Mouse (Mus musculus): Measurements from ENCODE around the gene Zfp422. TPM values are rescaled to one million over a fixed set of nuclear protein-coding genes. Genes with fewer than 3 reads are reported as not detected.
A peak's percentile ranks its signal among the peaks of the same experiment; 100 is the strongest.

Zfp422 gene
- 95.4 and 97.7 TPM in 2 replicates for polyA plus RNA-seq (2016; fragmentation: Nextera tagmentation; extraction: Ambion mirVana)

GRCm38 (mm10) chr6:116628539-116629171 is at the start of gene Zfp422:
TSS of gene Zfp422 (minus strand) at chr6:116628999.
- peak; percentile 87 for ATAC-seq (ENCODE audit: insufficient number of reproducible peaks, low FRiP score)
- H3K27ac ChIP-seq (ENCODE audit: poor library complexity, severe bottlenecking): peak within 1 kb of the TSS; percentile 83
- peak within 1 kb of the TSS; percentile 83 for H3K4me3 ChIP-seq
- H3K27me3 ChIP-seq (replicated peaks): no peaks in the 10 kb centered on the region
- peak within 1 kb of the TSS; percentile 94 for H3K9ac ChIP-seq
- 0 out of 2 replicates have a peak, but pooled peaks cover 2% of the 10 kb centered on the region for H3K4me1 ChIP-seq (replicated peaks)
- peaks cover 26% of the 10 kb centered on the region for H3K36me3 ChIP-seq
- H3K9me3 ChIP-seq (replicated peaks): no peaks in the 10 kb centered on the region
- peak within 1 kb of the TSS; percentile 81 for H3K4me2 ChIP-seq
- WGBS: under 1% methylated on average over 56 of the region's 56 CpGs

GRCm38 (mm10) chr6:116677321-116677720 is 48.5 kb upstream of the Zfp422 start:
- Histone ChIP-seq H3K4me1 (replicated peaks) (peaks cover 55% of the 10 kb centered on the region), H3K27ac (ENCODE audit: poor library complexity, severe bottlenecking) (no peak overlapping the region), H3K4me3 (no peak overlapping the region), H3K36me3 (no peaks in the 10 kb centered on the region), H3K4me2 (no peak overlapping the region), H3K9ac (no peak overlapping the region), H3K27me3 (replicated peaks) (0 out of 2 replicates have a peak, but pooled peaks cover 3% of the 10 kb centered on the region), H3K9me3 (replicated peaks) (no peaks in the 10 kb centered on the region)
- no peak for ATAC-seq (ENCODE audit: insufficient number of reproducible peaks, low FRiP score)
- WGBS: 56% methylated on average over 6 of the region's 6 CpGs

- no peak for ATAC-seq (ENCODE audit: insufficient number of reproducible peaks, low FRiP score)
- 31% methylated on average over 10 of the region's 10 CpGs for WGBS
- no peaks in the 10 kb centered on the region for H3K9me3 ChIP-seq (replicated peaks)
- no peaks in the 10 kb centered on the region for H3K36me3 ChIP-seq
- H3K4me1 ChIP-seq (replicated peaks): peaks cover 60% of the 10 kb centered on the region
- no peak overlapping the region for H3K4me3 ChIP-seq
- H3K27me3 ChIP-seq (replicated peaks): 0 out of 2 replicates have a peak, but pooled peaks cover 9% of the 10 kb centered on the region
- H3K27ac ChIP-seq (ENCODE audit: poor library complexity, severe bottlenecking): no peak overlapping the region
- H3K9ac ChIP-seq: no peak overlapping the region
- H3K4me2 ChIP-seq: no peak overlapping the region
Measured at GRCm38 (mm10) chr6:116676355-116676913, 47.6 kb upstream of the Zfp422 start.

DNA sequence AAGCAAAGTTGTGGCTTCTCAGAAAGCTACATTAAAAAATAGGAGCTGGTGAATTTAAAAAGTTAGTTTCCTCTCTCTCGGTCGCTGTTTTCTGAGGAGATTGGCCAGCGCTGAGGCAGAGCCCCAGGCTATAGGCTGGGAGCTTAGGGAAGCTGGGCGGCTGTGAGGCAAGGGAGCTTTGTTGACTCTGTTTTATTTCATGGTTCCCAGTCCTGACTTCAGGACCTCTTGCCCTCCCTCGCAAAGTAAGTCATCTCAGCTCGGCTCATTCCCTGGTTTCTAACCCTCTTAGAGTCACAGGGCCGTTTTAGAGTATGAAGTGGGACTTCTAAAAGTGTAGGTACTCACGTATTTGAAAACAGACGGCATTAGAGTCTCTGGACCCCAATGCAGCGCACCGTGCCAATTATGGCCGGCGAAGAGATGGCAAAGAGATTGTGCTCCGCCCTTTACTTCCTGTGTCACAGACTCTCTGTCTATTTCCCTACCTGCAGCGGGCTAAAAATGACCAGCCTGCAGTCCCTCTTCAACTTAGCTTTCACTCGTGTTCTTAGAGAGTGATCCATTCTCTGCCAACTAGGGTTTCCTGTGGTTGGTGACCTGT is 45.6 kb upstream of the Zfp422 start:
- peak overlapping the region; percentile 67 for H3K9ac ChIP-seq
- no peaks in the 10 kb centered on the region for H3K36me3 ChIP-seq
- 26% methylated on average over 16 of the region's 16 CpGs for WGBS
- H3K27me3 ChIP-seq (replicated peaks): 0 out of 2 replicates have a peak, but pooled peaks cover 21% of the 10 kb centered on the region
- peak overlapping the region; percentile 56; the same call in 1 of the 2 replicates for H3K27ac ChIP-seq (ENCODE audit: poor library complexity, severe bottlenecking)
- H3K4me2 ChIP-seq: peak overlapping the region; percentile 91
- H3K9me3 ChIP-seq (replicated peaks): no peaks in the 10 kb centered on the region
- peaks cover 55% of the 10 kb centered on the region for H3K4me1 ChIP-seq (replicated peaks)
- no peak for ATAC-seq (ENCODE audit: insufficient number of reproducible peaks, low FRiP score)
- H3K4me3 ChIP-seq: peak overlapping the region; percentile 57

- 0 out of 2 replicates have a peak, but pooled peaks cover 21% of the 10 kb centered on the region for H3K27me3 ChIP-seq (replicated peaks)
- peak within 1 kb of the TSS; percentile 56; the same call in 1 of the 2 replicates for H3K27ac ChIP-seq (ENCODE audit: poor library complexity, severe bottlenecking)
- H3K4me1 ChIP-seq (replicated peaks): peaks cover 52% of the 10 kb centered on the region
- H3K9ac ChIP-seq: peak within 1 kb of the TSS; percentile 67
- no peaks in the 10 kb centered on the region for H3K9me3 ChIP-seq (replicated peaks)
- H3K4me3 ChIP-seq: peak within 1 kb of the TSS; percentile 57
- H3K36me3 ChIP-seq: no peaks in the 10 kb centered on the region
- peak within 1 kb of the TSS; percentile 91 for H3K4me2 ChIP-seq
- peak; percentile 82 for ATAC-seq (ENCODE audit: insufficient number of reproducible peaks, low FRiP score)
- WGBS: under 1% methylated on average over 44 of the region's 44 CpGs
Measured at GRCm38 (mm10) chr6:116673471-116674282, 44.9 kb upstream of the Zfp422 start, which contains the start of gene Rassf4. TSS of gene Rassf4 (minus strand) at chr6:116673952.

DNA sequence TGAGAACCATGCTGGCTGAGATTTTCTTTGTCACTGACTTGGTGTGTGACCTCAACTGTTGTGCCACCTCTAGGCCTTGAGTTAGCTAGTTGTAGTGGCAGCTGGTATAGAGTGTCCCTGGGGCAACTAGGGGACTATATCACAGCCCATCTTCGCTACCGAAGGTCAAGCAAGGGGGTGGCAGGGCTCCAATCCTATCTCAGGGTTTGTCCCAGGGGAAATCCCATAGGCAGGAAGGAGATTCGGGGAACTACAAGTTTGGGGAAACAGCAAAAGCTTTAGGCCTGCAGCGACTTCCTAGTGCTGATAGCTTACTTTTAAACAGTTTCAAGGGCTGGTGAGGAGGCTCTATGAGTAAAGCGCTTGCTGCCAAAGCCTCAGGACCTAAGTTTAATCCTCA is 43.5 kb upstream of the Zfp422 start:
- no peak for ATAC-seq (ENCODE audit: insufficient number of reproducible peaks, low FRiP score)
- Histone ChIP-seq H3K36me3 (no peaks in the 10 kb centered on the region), H3K9me3 (replicated peaks) (no peaks in the 10 kb centered on the region), H3K4me3 (no peak overlapping the region), H3K27ac (ENCODE audit: poor library complexity, severe bottlenecking) (no peak overlapping the region), H3K4me1 (replicated peaks) (peaks cover 50% of the 10 kb centered on the region), H3K4me2 (peak overlapping the region; percentile 91; the same call in 1 of the 2 replicates), H3K27me3 (replicated peaks) (0 out of 2 replicates have a peak, but pooled peaks cover 21% of the 10 kb centered on the region), H3K9ac (0 out of 2 replicates have a peak overlapping the region, but pooled peaks have one; percentile 15)
- 65% methylated on average over 5 of the region's 5 CpGs for WGBS

- 0 out of 2 replicates have a peak, but pooled peaks cover 21% of the 10 kb centered on the region for H3K27me3 ChIP-seq (replicated peaks)
- H3K9ac ChIP-seq: no peak overlapping the region
- no peaks in the 10 kb centered on the region for H3K9me3 ChIP-seq (replicated peaks)
- H3K4me2 ChIP-seq: no peak overlapping the region
- ATAC-seq (ENCODE audit: insufficient number of reproducible peaks, low FRiP score): no peak
- no peak overlapping the region for H3K4me3 ChIP-seq
- peaks cover 44% of the 10 kb centered on the region for H3K4me1 ChIP-seq (replicated peaks)
- WGBS: 87% methylated on average over 4 of the region's 4 CpGs
- H3K36me3 ChIP-seq: no peaks in the 10 kb centered on the region
- no peak overlapping the region for H3K27ac ChIP-seq (ENCODE audit: poor library complexity, severe bottlenecking)
Measured at GRCm38 (mm10) chr6:116671768-116672167, 43.0 kb upstream of the Zfp422 start.

DNA sequence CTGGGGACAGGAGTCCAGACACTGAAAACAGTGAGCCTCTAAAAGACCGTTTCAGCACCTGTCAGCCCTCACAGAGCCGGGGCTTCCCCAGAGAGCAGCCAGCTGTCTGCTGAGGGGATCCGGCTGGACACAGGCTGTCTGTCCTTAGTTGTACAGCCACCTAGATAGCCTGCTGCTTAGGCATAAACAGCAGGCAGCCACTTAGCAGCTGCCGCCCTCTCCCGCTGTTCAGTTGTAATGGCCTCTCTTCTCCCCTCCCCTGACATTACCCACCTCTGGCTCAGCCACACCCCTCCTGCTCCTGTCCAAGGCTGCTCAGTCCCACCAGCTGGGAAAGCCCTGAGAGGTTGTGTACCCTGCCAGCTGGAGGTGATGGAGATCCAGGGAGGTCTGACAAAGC is 42.2 kb upstream of the Zfp422 start:
- WGBS: 24% methylated on average over 5 of the region's 5 CpGs
- peaks cover 37% of the 10 kb centered on the region for H3K4me1 ChIP-seq (replicated peaks)
- H3K36me3 ChIP-seq: no peaks in the 10 kb centered on the region
- H3K27me3 ChIP-seq (replicated peaks): 0 out of 2 replicates have a peak, but pooled peaks cover 21% of the 10 kb centered on the region
- H3K9me3 ChIP-seq (replicated peaks): no peaks in the 10 kb centered on the region
- H3K9ac ChIP-seq: peak overlapping the region; percentile 22; the same call in 1 of the 2 replicates
- H3K4me2 ChIP-seq: no peak overlapping the region
- no peak overlapping the region for H3K27ac ChIP-seq (ENCODE audit: poor library complexity, severe bottlenecking)
- no peak overlapping the region for H3K4me3 ChIP-seq
- no peak for ATAC-seq (ENCODE audit: insufficient number of reproducible peaks, low FRiP score)

DNA sequence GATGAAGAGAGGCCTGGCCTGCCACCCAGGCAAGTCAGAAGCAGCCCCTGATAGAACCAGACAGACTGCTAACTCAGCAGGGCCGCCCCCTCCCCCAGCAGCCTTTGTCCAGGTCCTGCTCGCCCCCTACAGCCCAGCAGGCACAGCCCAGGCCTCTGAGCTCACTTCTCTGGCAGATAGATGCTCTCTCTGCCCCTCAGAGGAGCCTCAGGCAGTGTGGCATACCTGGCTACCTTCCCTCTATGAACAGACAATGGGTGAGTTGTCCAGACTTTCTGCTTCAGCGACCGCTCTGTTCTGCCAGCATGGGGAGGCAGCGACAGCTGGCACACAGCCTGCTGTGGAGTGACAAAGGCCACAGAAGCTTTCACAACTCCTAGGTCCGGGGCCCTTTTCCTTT is 41.3 kb upstream of the Zfp422 start:
- no peaks in the 10 kb centered on the region for H3K36me3 ChIP-seq
- 47% methylated on average over 6 of the region's 6 CpGs for WGBS
- H3K4me1 ChIP-seq (replicated peaks): peaks cover 41% of the 10 kb centered on the region
- no peak overlapping the region for H3K4me2 ChIP-seq
- no peak overlapping the region for H3K27ac ChIP-seq (ENCODE audit: poor library complexity, severe bottlenecking)
- no peaks in the 10 kb centered on the region for H3K9me3 ChIP-seq (replicated peaks)
- 0 out of 2 replicates have a peak, but pooled peaks cover 21% of the 10 kb centered on the region for H3K27me3 ChIP-seq (replicated peaks)
- no peak overlapping the region for H3K4me3 ChIP-seq
- ATAC-seq (ENCODE audit: insufficient number of reproducible peaks, low FRiP score): no peak
- peak overlapping the region; percentile 22 for H3K9ac ChIP-seq

DNA sequence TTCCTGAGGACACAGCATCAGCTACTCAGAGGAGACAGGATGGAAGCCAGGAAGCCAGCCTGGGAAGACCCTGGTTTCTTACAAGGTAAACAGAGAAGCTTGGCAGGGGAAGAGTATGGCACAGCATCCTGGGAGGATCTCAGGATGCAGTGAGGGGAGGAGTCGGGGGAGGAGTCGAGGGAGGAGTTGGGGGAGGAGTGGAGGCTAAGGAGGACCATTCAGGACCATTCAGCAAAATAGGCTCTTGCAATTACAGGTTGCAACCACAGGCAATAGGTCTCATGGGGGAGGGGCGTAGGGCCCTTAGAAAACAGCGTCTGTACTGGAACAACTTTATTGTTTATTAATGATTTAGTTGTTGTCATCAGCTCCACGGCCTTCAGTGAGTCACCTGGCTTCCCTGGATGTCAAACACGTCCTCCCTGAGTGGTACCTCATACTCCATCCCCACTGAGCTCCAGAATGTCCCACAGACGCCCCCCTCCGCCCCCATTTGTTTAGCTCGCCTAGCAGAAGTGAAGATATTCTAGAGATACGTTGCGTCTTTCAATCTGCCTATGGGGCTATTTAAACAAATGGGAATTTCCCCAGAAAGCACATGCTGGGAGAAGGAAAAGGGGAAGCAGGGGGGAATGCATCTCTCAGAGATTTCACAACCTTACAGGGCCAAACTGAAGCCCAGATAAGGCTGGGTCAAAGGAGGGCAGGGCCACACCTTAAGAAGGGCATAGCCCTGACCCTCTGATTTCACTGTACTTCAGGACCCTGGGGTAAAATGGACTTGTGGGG is 40.1 kb upstream of the Zfp422 start:
- H3K4me3 ChIP-seq: no peak overlapping the region
- H3K36me3 ChIP-seq: no peaks in the 10 kb centered on the region
- H3K4me1 ChIP-seq (replicated peaks): peaks cover 44% of the 10 kb centered on the region
- no peaks in the 10 kb centered on the region for H3K9me3 ChIP-seq (replicated peaks)
- no peak overlapping the region for H3K9ac ChIP-seq
- 33% methylated on average over 11 of the region's 11 CpGs for WGBS
- H3K27me3 ChIP-seq (replicated peaks): 0 out of 2 replicates have a peak, but pooled peaks cover 21% of the 10 kb centered on the region
- no peak overlapping the region for H3K27ac ChIP-seq (ENCODE audit: poor library complexity, severe bottlenecking)
- ATAC-seq (ENCODE audit: insufficient number of reproducible peaks, low FRiP score): no peak
- no peak overlapping the region for H3K4me2 ChIP-seq
